Mouse (Mus musculus): ENCODE measurements at regions not wholly inside any gene's neighbourhood (a gene's known extent, or its start where the extent isn't known, plus 50 kb on each side); places are given as distances from the start of the nearest gene placed in this dataset.

DNA sequence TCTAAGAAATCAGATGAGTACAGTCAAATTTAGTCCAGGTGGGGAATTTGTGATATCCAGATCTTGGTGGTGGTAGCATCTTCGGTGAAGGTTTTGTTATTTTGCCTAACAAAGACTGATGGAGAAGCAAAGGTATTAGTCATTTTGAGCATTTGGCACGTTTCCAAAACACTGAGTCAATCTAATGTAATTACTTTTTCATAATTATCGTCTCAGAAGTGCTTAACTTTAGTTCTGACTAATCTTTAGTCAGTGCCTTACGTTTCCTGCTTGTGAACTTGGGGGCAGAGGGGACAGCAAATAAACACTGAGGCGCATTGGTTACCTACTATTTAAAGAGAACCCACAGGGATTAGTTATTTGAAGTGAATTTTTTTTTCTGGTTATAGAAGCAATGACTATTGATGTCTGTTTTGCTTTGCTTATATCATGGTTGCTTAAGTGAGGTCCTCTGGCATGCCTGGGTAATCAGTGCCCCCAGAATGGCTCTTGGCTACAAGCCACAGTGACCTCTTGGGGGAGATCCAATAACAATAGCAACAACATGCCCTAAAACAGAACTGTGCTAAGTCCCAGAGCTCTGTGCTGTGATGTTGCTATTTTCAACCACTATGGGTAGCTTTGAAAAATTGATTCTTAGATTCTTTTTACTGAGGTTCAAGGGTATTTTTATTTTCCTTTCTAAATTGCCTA, 275.1 kb downstream of the Gpat3 start:
- DNase-seq (ENCODE audit: low read depth) = no peak

DNA sequence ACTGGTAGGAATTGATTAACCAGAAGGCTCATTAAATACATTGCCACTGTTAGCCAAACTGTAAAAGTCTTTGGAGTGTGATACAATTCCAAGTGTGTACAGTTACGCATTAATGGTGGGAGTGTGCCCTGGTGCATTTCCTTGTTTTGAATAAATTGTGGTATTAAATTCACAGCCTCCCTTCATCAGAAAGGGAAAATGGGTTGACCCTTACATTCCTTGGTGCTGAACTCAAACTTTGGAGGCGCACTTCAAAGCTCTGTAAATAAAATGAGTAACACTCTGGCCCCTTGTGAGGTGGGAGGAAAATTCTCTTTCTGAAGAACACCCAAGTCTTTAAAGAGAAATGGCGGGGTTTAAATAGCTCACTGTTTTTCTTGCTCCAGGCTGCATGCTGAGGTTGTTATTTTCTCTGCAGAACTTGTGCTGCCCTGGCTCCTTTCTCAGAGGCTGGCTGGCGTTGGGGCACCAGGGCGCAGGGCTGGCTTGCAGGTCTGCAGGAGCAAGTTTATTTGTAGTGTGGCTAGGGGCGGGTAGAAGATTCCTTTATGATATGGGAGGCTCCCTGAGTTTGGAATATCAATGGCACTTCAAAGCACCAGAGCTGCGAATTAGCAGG, 266.7 kb downstream of the Gpat3 start:
- no peak for DNase-seq (ENCODE audit: low read depth)

DNA sequence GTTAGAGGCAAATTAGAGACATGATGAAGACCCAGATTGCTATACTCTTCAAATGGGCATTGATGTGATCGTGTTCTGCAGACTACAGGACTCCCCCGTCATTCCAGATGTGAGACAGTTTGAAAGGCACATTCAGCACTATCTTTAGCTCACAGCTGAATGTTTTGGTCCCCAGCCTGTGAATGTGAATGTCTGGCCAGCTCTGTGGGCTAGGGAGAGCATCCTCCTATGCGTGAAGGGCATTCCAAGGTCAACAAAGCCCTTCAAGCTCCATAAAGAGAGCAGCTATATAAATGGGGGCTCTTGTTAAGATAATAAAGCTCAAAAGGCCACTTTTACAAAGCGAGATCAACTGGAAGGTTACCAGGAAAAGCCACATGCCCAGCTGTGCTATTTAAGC, 266.1 kb downstream of the Gpat3 start:
- DNase-seq (ENCODE audit: low read depth) = no peak

DNA sequence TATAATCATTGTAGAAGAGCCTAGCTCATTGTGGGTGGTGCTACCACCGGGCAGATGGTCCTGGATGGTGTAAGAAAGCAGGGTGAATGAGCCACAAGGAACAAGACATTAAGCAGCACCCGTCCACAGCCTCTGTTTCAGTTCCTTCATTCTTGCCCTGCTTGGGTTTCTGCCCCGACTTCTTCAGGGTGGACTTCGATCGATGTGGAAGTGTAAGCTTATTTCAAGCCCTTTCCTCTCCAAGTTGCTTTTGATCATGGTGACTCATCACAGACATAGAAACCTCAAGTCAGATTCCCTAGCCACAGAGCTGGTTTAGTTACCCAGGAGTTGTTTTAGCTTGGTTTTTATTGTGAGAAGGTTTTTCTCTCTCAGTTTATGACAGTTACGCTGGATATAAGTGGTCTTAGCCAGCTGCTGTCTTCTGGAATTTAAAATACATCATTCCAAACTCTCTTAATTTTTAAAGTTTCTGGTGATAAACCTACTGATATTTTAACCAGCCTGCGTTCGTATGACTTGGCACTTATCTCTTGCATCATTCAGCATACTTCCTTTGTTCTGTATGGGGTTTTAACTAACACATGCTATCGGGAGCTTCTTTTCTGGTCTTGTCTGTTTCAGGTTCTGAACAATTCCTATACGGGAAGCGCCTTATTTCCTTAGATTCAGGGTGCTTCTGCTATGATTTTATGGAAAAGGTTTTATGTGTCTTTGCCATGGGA, 255.6 kb downstream of the Gpat3 start:
- peak; percentile 20 for DNase-seq (ENCODE audit: low read depth)

DNA sequence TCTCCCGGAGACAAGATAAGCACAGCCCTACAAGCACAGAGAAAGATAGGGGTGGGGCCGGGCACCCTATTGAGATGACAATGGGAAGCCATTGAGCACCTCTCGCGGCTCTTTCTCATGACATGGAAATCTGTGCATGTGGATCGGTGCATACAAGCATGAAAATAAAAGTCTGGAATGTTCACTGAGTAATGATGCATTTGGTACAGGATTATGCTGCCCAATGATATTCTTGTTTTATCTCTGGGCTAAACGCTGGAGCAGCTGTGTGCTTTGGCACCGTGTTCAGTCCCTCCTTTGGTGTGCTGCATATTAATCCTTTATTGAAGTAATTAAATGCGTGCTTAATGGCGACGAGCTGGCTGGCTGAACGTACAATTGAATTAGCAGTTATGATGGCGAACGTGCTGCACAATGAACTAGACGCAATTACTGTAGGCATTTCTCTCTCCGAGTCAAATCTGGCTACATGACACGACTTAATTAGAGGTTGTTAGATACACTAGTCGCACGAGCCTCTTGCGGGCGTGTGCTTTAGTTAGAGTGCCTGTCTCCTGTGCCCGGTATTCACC, 245.6 kb downstream of the Gpat3 start:
- no peak for DNase-seq (ENCODE audit: low read depth)

DNA sequence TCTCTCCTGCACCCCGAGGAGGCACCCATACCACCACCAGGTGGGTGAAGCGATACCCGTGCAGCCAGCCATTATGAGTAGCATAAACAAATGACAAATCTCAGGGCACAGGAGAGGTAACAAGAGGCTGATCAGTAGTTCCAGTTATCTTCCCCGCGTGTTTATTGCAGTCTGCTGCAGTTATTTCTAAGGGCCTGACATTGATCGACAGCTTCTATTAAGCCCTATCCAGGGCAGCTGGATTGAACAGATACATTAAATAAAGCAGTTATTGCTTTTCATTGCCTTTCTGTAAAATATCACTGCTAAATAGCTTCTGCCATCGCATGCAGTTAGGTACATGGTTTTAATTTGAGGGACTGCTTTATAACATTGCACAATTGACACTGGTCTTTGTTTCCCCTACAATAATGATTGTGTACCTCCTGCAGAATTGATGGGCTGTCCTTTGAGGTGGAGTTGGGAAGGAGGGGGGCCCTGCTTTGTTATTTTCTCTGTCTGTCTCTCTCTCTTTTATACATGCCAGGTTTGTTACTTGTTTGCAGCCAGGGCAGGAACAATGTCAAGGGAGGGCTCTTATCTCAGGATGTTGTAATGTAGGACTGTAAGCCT, 245.0 kb downstream of the Gpat3 start:
- no peak for DNase-seq (ENCODE audit: low read depth)

DNA sequence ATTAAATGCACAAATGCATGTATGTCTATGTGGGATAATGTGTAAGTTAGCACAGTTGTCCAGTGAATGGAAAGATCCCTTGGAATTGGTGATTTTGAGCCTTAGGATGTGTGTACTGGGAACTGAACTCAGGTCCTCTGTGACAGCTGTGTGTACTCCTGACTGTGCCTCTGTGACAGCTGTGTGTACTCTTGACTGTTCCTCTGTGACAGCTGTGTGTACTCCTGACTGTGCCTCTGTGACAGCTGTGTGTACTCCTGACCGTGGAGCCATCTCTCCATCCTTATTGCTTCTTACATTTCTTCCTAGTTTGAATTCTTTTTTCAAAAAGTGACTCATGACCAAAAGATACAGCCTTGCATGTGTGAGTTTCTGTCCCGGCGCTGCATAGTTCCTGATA, 239.7 kb downstream of the Gpat3 start:
- DNase-seq (ENCODE audit: low read depth) = no peak

DNA sequence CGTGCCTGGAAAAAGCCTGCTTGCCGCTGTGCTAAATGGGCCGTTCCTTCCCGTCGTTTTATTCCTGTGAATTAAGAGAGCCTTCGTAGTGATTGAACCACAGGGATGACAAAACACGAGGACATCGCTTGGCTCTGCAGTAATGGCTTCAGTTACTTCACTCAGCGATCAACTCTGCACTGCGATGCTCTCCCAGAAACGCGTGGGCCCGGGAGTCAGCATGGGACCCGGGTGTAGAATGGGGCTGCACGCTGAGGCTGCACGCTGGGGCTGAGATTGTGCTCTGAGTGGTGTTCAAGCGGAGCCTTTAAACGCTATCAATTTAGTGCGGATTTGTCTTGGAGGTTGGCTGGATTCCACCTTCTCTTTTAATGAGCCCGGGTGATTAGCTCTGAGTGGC, 237.1 kb downstream of the Gpat3 start:
- DNase-seq (ENCODE audit: low read depth) = no peak

DNA sequence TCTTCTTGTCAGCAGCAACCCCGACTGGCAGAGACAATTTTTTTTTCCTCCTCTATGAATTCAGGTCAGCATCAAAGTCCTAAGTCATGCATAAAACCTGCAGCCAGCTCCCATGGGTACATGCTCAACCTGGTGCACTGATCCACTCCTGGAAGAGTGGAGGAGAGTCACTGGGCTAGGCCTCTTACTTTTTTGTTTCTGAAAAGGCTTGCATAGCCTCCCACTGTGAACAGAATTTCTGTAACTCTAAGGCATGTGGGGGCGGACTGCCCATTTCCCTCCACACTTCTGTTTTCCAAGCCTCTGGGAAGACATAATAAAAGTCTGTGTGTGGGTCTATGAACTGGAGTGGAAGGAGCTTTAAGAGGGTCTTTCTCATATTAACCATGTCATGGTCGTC, 218.8 kb downstream of the Gpat3 start:
- no peak for DNase-seq (ENCODE audit: low read depth)

DNA sequence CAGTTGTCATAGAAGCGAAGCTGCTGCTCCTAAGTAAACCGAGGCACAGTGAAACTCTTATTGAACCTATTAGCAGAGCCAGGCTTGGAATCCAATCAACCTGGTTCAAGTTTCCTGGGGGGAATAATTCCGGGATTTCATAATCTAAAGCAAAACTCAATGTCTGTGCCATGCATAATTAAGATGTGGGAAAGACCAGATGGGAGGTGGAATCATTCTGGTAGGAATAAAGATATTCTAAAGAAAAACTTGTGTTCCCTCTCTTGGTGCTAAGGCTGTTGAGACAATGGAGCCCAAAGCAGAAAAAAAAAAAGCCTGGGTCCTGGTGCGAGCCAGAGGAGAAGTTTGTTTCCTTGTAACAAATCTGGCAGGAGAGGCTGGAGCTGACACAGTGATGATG, 217.7 kb downstream of the Gpat3 start:
- DNase-seq (ENCODE audit: low read depth) = no peak

DNA sequence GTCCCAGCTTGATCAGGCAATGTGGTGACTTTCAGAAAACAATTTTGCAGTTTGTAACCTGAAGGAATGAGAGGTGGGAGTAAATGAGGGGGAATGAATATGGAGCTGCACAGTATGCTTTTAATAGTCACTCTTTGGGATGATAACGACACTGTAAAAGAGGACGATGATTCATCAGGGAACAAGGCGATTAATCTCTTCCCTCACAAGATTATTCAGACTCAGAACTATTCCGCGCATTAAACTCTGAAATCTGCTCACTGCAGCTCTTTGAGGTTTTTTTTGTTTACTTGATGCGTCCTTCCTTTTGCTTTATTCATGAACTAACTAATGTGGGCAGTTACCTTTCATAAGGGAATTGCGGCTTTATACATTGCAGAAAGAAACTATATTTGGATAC, 206.1 kb downstream of the Gpat3 start:
- no peak for DNase-seq (ENCODE audit: low read depth)

DNA sequence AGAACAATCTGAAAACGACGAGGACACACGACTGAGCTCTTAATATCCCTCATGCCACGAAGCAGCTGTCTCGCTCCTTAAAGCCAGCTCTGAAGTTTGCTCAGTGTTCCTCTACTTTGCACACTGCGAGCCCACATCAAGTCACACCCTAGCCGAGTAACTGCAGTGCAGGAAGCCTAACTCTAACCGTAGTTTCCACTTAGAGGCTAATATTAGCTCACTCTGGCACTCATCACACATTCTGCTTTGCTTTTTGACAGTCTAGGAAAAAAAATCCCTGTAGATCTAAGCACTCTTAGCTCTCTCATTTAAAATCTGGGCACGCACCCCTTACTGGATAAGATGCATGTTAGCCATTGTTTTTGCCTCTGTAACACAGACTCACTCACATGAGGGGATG, 195.0 kb downstream of the Gpat3 start:
- no peak for DNase-seq (ENCODE audit: low read depth)

DNA sequence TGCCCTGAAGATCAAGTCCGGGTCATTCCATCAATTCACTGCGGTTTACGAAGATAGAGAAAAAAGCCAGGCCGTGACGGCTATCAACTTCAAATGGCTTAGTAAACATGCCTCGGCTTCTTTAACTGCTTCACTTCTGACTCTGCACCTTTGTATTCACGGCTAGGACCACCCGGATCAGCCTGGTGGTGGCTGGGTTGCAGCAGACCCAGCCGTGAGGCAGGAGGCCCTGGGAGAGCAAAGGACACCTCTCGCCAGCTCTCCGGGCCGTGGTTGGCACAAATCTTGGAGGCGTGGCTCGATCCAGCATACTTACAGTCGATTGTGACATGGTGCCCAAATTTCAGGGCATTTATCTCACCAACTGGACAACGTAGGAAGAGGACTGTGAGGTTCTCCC, 187.5 kb downstream of the Gpat3 start:
- DNase-seq (ENCODE audit: low read depth) = no peak

DNA sequence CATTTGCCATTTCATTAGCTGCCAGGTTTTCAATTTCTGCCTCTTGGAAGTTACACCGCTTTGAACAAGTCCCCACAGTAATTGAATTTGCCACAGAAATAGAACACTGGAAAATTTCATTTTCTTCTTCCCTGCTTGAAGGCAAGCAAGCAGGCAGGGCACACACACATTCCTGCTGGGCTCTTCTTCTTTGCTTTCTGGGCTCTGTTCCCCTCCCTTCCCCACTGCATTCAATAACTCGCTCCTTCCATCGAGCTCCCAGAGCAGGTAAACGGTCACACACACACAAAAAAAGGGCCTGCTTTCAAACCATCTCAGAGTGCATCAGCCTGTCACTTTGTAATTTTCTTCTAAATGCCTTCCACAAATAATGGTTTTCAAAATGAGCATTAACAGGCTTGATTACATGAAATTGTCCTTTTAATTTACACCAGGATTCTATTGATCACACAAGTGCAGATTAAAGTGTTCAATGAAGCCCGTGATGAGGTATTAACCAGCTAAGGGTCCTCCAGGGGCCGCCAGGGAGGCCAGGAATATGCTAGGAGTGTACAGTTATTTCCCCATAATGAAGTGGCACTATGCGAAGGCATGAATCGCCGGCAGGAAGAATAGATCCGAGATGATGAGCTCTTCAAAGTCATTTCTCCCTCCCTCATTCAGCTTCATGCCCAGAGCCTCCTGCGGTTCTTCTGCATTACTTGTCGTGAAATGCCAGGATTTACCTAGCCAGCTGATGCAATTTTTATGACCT, 186.8 kb downstream of the Gpat3 start:
- no peak for DNase-seq (ENCODE audit: low read depth)

DNA sequence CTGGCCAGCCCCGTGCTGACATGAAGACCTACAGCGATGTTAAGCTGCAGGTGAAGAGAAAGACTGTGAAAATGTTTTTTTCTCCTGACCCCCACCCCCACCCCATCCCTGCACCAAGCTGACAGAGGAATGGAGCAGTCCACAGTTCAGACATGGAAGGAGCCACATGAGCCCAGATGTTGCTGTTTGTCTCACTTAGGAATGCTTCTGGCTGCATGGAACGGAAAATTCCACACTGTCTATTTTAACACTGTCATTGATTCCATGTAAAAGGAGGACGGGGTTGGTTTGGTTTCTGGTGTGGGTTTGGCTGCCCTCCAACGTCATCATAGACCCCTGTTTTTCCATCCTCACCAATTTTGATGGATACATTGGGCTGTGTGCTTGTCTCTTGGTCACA, 179.3 kb downstream of the Gpat3 start:
- DNase-seq (ENCODE audit: low read depth) = no peak

DNA sequence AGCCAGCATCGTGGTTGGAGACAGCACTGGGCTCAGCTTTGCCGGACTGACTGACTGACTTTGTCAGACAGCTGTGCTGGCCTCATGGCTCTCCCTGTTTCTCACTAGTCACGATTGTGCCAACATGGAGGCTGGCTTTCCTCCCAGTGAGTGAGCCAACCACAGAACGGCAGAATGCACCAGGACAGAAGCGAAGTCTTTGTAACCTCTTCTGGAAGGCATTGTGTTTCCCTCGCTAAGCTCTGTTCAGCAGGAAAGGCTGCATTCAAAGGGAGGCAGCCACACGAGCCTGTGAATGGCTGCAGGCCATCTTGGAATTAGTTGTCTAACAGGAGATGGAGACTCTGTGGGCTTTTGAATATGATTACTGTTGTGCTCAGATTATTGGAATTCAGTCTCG, 178.3 kb downstream of the Gpat3 start:
- no peak for DNase-seq (ENCODE audit: low read depth)

DNA sequence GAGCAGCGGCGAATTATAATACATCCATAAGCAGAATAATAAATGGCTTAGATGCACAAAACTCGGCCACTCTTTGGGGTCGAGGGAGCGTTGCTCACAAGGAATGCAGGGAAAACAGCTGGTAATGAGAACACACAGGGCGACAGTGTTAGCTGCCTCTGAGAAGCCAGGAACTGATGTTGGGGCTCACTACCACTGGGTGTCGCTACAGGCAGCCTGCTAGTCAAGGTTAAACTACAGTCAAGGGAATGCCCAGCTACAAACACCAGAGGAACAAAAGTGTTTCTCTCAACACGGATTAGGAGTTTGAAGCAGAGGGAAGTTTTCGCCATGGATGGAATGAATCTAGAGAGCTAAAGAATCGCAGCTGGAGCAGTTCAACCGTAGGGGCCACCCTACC, 175.3 kb downstream of the Gpat3 start:
- DNase-seq (ENCODE audit: low read depth) = peak; percentile 34

DNA sequence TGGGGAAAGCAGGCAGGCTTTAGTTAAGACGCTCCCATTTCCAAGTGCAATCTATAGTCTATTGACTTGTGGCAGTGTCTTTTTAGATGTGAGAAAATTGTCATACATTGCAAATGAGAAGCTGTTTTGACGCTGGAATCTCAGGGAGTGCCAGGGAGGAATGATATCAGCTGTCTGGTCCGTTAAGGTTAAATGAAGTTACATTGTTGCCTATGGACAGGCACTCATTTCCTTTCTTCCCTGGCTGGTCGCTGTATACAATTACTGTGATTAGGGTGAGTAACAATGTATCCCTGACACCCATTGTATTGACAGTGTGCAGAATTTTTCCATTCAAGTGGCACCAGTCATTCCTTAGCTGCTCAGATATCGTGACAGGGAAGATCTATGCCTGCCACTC, 168.3 kb downstream of the Gpat3 start:
- DNase-seq (ENCODE audit: low read depth) = no peak

DNA sequence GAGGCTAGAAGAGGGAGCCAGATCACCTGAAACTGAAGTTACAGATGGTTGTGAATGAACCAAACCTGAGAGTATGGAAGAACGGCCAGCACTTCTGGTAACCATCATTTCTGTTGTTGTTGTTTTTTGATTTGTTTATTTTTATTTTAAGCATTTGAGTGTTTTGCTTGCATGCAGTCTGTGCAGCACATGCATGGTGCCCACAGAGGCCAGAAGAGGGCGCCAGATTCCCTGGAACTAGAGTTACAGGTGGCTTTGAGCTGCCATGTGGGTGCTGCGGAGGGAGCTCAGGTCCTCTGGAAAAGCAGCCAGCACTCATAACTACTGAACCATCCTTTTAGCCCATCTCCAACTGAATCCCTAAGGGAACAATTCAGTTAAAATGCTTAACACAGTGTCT, 159.7 kb downstream of the Gpat3 start:
- no peak for DNase-seq (ENCODE audit: low read depth)

DNA sequence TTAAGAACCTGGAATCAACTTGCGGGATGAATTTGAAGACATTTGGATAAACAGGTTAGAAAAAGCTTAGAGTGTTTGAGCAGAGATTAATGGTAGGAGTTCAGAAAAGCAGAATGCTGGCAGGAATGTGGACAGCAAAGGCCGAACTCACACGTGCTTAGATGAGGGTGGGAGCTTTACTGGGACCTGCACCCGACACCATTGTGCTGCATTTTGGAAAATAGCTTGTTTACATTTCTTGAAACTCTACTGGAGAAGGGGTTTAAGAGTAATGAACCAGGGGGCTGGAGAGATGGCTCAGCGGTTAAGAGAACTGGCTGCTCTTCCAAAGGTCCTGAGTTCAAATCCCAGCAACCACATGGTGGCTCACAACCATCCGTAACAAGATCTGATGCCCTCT, 154.9 kb downstream of the Gpat3 start:
- no peak for DNase-seq (ENCODE audit: low read depth)

DNA sequence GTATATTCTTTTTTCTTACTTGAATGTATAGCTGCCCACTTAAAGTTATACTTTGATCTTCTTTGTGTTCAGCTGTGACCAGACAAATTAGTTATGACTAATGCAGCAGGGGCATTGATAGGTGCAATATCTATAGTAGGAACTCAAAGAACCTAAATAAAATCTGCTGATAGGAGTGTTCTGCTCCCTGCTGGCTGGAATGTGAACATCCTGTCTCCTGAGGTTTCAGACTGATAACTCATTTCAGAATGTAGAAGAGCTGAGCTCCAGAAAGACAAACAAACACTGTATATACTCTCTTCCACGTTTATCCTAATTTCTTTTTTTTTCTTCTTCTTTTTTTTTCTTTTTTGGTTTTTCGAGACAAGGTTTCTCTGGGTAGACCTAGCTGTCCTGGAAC, 146.9 kb downstream of the Gpat3 start:
- no peak for DNase-seq (ENCODE audit: low read depth)

DNA sequence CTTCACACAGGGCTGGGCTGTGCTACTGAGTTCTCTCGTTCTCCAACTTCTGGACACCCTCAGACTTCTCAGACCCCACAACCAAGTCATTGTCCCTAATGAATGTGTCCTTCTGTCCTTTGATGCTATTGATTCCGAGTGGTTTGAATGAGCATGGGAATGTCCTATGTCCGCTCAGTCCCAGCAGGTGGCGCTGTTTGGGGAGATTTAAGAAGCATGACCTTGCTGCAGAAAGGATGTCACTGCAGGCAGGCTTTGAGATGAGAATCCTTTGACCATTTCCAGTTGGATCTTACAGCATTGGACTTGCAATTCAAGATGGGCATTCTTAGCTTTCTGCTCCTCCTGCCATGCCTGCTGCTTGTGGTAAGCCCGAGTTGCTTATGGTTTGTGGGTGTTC, 146.1 kb downstream of the Gpat3 start:
- DNase-seq (ENCODE audit: low read depth) = peak; percentile 22
